Mouse (Mus musculus): ENCODE results near the gene Kdm5b. TPM values are rescaled to one million over a fixed set of nuclear protein-coding genes. Genes with fewer than 3 reads are reported as not detected.
A peak's percentile ranks its signal among the peaks of the same experiment; 100 is the strongest.
"Not testable (repeated sequence)": the region's sequence is repeated elsewhere in the genome, so short reads cannot be mapped to it uniquely, and the experiment has no call there.

Gene Kdm5b
- polyA plus RNA-seq, 1 experiment from 2014 or later = 49.9 TPM

DNA sequence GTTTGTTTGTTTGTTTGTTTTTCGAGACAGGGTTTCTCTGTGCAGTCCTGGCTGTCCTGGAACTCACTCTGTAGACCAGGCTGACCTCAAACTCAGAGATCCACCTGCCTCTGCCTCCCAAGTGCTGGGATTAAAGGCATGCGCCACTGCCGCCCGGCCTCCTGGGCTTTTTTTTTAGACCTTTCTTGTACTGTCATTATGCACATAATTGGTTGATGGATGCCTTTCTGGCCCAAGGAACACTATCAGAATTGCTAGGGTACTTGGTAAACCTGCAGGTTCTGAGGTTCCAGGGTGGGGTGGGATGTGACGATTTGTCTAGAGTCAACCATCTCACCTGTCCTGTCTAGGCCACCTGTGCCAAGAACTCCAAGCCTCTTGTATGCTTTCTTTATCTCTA, 40.8 kb upstream of the Kdm5b start:
- H3K36me3 ChIP-seq (ENCODE audit: control insufficient read depth, insufficient read depth, low read length); H3K9me3 ChIP-seq (ENCODE audit: control insufficient read depth, low read length); H3K4me1 ChIP-seq (ENCODE audit: control insufficient read depth, insufficient read depth, low read depth, low read length); H3K4me2 ChIP-seq (ENCODE audit: low read length); H3K9ac ChIP-seq (ENCODE audit: low read depth, low read length); H3K27me3 ChIP-seq (replicated peaks; ENCODE audit: control insufficient read depth, insufficient read depth, low read length); ATAC-seq; H3K4me3 ChIP-seq (ENCODE audit: low read length); H3K27ac ChIP-seq (ENCODE audit: low read depth, low read length): not testable (repeated sequence)
- WGBS = 93% methylated on average over 5 of the region's 5 CpGs

DNA sequence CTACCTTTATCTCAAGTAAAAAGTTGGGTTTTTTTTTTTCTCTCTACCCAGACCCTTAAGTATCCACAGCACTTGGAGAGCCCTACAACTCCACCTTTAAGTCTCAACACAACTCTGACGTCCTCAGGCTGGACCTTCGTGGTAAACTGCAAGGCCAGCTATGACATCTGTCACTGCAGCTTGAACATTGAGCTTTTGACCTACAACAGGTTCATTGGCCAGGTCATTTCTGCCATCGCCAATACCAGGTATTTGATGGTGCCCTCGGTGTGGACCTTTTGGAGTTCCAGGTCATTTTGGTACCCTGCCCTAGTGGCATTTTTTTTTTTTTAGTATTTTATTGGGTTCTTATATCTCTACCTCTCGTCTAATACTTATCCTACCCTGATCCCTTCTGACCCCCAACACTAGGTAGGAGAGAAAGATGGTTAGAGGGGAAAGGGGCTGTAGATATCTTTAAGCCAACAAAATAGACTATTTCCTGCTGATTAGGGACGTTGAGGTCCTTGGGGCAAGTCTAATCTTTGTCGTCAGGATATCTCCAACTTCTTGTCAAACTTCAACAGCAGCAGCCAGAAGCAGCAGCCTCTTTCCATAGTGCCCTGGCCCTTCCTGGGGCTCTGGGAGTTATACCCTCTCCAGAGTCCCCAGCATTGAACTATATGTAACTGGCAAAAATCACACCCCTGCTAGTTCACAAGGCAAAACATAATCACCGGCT, 39.8 kb upstream of the Kdm5b start:
- no peak overlapping the region for H3K4me3 ChIP-seq (ENCODE audit: low read length)
- WGBS = 88% methylated on average over 8 of the region's 8 CpGs
- peaks cover under 1% of the 10 kb centered on the region for H3K27me3 ChIP-seq (replicated peaks; ENCODE audit: control insufficient read depth, insufficient read depth, low read length)
- H3K9me3 ChIP-seq (ENCODE audit: control insufficient read depth, low read length) = no peaks in the 10 kb centered on the region
- no peak for ATAC-seq
- H3K4me1 ChIP-seq (ENCODE audit: control insufficient read depth, insufficient read depth, low read depth, low read length) = no peaks in the 10 kb centered on the region
- H3K36me3 ChIP-seq (ENCODE audit: control insufficient read depth, insufficient read depth, low read length) = no peaks in the 10 kb centered on the region
- H3K4me2 ChIP-seq (ENCODE audit: low read length) = no peak overlapping the region
- H3K9ac ChIP-seq (ENCODE audit: low read depth, low read length) = no peak overlapping the region
- H3K27ac ChIP-seq (ENCODE audit: low read depth, low read length) = no peak overlapping the region

DNA sequence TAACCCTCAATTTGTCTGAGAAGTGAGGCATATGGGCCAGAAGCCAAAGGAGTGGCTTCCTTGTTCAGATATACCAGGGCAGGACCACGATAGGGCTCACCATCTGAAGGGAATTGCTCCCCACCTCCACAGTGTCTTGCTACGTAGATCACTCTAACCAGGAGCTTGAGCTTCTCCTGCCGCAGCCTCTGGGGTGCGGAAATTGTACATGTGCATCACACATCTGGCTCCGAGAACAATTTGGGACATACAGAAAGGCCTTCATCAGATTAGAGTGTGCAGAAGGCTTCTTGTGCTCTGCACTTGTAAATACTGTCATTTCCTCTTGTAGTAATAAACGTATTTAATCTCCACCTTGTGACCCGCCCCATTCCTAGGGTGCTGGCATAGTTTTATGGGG, 38.8 kb upstream of the Kdm5b start:
- H3K4me1 ChIP-seq (ENCODE audit: control insufficient read depth, insufficient read depth, low read depth, low read length) = no peaks in the 10 kb centered on the region
- no peaks in the 10 kb centered on the region for H3K27me3 ChIP-seq (replicated peaks; ENCODE audit: control insufficient read depth, insufficient read depth, low read length)
- no peak overlapping the region for H3K4me3 ChIP-seq (ENCODE audit: low read length)
- no peaks in the 10 kb centered on the region for H3K9me3 ChIP-seq (ENCODE audit: control insufficient read depth, low read length)
- H3K36me3 ChIP-seq (ENCODE audit: control insufficient read depth, insufficient read depth, low read length) = no peaks in the 10 kb centered on the region
- 84% methylated on average over 7 of the region's 7 CpGs for WGBS
- H3K9ac ChIP-seq (ENCODE audit: low read depth, low read length) = no peak overlapping the region
- H3K27ac ChIP-seq (ENCODE audit: low read depth, low read length) = no peak overlapping the region
- ATAC-seq = no peak
- no peak overlapping the region for H3K4me2 ChIP-seq (ENCODE audit: low read length)

DNA sequence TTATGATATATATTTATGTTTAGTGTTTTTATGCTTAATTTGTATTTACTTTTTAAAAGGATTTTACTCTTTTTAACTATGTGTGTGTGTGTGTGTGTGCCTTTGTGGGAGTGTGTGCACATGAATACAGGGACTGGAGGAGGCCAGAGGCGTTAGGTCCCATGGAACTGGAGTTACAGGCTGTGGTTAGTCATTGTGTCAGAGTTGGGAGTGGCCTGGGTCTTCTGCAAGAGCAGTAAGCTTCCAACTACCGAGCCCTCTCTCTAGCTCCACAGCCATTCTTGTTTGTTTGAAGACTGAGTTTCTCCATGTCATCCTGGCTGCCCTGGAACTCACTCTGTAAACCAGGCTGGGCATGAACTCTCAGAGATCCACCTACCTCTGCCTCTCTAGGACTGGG, 37.6 kb upstream of the Kdm5b start:
- WGBS = 58% methylated on average over 2 of the region's 2 CpGs
- H3K27ac ChIP-seq (ENCODE audit: low read depth, low read length) = no peak overlapping the region

DNA sequence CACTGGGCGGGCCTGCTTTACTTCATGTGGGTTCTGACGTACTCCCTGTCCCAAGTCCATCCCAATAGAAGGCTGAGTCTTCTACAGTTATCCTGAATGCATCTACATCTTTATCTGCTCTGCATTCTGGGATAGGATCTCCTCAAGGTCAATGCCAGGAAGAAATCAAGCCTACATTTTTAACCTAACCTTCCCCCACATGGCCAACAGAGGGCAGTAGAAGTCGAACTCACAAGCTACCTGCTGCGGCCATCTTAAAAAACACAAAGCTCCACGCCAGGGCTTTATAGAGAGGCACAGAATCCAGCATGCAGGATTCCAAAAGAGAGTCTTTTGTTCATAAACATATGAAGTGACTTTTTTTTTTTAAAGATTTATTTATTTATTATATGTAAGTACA, 35.5 kb upstream of the Kdm5b start:
- Histone ChIP-seq H3K9me3 (ENCODE audit: control insufficient read depth, low read length) (no peaks in the 10 kb centered on the region), H3K4me2 (ENCODE audit: low read length) (no peak overlapping the region), H3K36me3 (ENCODE audit: control insufficient read depth, insufficient read depth, low read length) (no peaks in the 10 kb centered on the region), H3K27me3 (replicated peaks; ENCODE audit: control insufficient read depth, insufficient read depth, low read length) (no peaks in the 10 kb centered on the region), H3K27ac (ENCODE audit: low read depth, low read length) (no peak overlapping the region), H3K4me3 (ENCODE audit: low read length) (no peak overlapping the region), H3K4me1 (ENCODE audit: control insufficient read depth, insufficient read depth, low read depth, low read length) (no peaks in the 10 kb centered on the region), H3K9ac (ENCODE audit: low read depth, low read length) (no peak overlapping the region)
- 72% methylated on average over 5 of the region's 5 CpGs for WGBS
- ATAC-seq = no peak

More for the DNA sequence above, 37.6 kb upstream of the Kdm5b start:
- H3K4me1 ChIP-seq (ENCODE audit: control insufficient read depth, insufficient read depth, low read depth, low read length) = no peaks in the 10 kb centered on the region
- no peak overlapping the region for H3K4me3 ChIP-seq (ENCODE audit: low read length)
- no peak overlapping the region for H3K9ac ChIP-seq (ENCODE audit: low read depth, low read length)
- ATAC-seq = no peak
- H3K36me3 ChIP-seq (ENCODE audit: control insufficient read depth, insufficient read depth, low read length) = no peaks in the 10 kb centered on the region
- H3K4me2 ChIP-seq (ENCODE audit: low read length) = no peak overlapping the region
- H3K9me3 ChIP-seq (ENCODE audit: control insufficient read depth, low read length) = no peaks in the 10 kb centered on the region
- H3K27me3 ChIP-seq (replicated peaks; ENCODE audit: control insufficient read depth, insufficient read depth, low read length) = no peaks in the 10 kb centered on the region

DNA sequence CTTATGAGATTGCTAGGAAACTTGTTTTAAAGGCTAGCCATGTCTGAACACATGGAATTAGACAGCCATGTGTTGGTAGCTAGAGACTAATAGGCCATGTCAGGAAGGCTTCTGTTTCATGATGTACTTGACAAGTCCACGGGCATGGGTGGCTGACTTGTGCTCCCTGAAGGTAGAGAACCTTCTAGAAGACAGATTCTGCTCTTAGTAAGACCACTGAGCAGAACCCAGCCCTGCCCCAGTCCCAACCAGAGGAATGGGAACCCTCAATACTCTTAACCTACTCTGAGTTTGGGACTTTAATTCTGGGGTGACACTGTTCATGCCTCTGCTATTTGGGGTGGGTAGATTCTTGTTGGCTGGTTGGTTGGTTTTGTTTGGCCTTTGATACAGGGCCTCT, 35.0 kb upstream of the Kdm5b start:
- H3K36me3 ChIP-seq (ENCODE audit: control insufficient read depth, insufficient read depth, low read length) = no peaks in the 10 kb centered on the region
- 88% methylated on average over 1 of the region's 1 CpGs for whole genome bisulfite sequencing
- no peaks in the 10 kb centered on the region for H3K9me3 ChIP-seq (ENCODE audit: control insufficient read depth, low read length)
- no peaks in the 10 kb centered on the region for H3K4me1 ChIP-seq (ENCODE audit: control insufficient read depth, insufficient read depth, low read depth, low read length)
- H3K27me3 ChIP-seq (replicated peaks; ENCODE audit: control insufficient read depth, insufficient read depth, low read length) = no peaks in the 10 kb centered on the region
- no peak overlapping the region for H3K4me2 ChIP-seq (ENCODE audit: low read length)
- no peak overlapping the region for H3K4me3 ChIP-seq (ENCODE audit: low read length)
- no peak overlapping the region for H3K9ac ChIP-seq (ENCODE audit: low read depth, low read length)
- ATAC-seq = no peak
- H3K27ac ChIP-seq (ENCODE audit: low read depth, low read length) = no peak overlapping the region

DNA sequence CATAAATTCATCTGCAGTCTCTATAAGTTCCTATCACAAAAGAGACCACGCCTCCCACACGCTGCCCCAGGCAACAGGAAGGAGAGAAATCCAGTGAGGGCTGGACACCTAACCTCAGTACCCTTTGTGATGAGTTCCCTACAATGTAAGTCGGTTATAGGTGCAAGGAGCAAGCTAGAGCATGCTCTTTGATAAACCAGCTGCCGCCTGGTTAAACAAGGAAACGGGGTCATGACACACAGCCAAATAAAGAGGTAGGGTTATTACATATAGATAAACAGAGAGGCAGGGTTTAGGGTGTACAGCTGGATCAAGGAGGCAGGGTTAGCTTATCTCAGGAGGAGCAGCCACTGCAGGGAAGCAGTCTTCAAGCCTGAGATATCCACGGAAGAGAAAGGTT, 33.2 kb upstream of the Kdm5b start:
- Histone ChIP-seq H3K4me2 (ENCODE audit: low read length) (no peak overlapping the region), H3K4me3 (ENCODE audit: low read length) (no peak overlapping the region), H3K27me3 (replicated peaks; ENCODE audit: control insufficient read depth, insufficient read depth, low read length) (no peaks in the 10 kb centered on the region), H3K27ac (ENCODE audit: low read depth, low read length) (no peak overlapping the region), H3K9ac (ENCODE audit: low read depth, low read length) (no peak overlapping the region), H3K9me3 (ENCODE audit: control insufficient read depth, low read length) (no peaks in the 10 kb centered on the region), H3K4me1 (ENCODE audit: control insufficient read depth, insufficient read depth, low read depth, low read length) (no peaks in the 10 kb centered on the region), H3K36me3 (ENCODE audit: control insufficient read depth, insufficient read depth, low read length) (no peaks in the 10 kb centered on the region)
- ATAC-seq = no peak
- WGBS = 84% methylated on average over 6 of the region's 6 CpGs

DNA sequence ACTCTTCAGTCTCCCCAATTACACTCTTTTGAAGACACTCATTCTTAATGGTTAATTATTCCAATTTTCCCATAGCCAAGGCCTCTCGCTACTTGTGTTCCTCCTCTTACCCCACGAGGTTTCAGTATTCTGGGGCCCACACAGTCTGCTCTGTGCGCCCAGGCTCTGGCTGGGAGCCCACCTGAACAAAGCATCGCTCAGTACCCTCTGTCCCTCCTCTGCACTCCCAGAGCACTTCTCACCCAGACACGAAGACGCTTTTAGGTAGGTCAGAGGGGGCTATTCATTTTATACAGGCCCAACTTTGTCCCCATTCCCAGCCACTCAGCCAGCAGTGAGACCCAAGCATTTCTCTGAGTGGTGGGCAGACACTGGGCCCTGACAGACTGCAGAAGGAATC, 29.4 kb upstream of the Kdm5b start:
- H3K4me2 ChIP-seq (ENCODE audit: low read length) = no peak overlapping the region
- WGBS = 60% methylated on average over 6 of the region's 6 CpGs
- no peaks in the 10 kb centered on the region for H3K9me3 ChIP-seq (ENCODE audit: control insufficient read depth, low read length)
- H3K27me3 ChIP-seq (replicated peaks; ENCODE audit: control insufficient read depth, insufficient read depth, low read length) = no peaks in the 10 kb centered on the region
- H3K36me3 ChIP-seq (ENCODE audit: control insufficient read depth, insufficient read depth, low read length) = no peaks in the 10 kb centered on the region
- peak; percentile 91 for ATAC-seq
- no peak overlapping the region for H3K9ac ChIP-seq (ENCODE audit: low read depth, low read length)
- H3K4me3 ChIP-seq (ENCODE audit: low read length) = no peak overlapping the region
- no peak overlapping the region for H3K27ac ChIP-seq (ENCODE audit: low read depth, low read length)
- H3K4me1 ChIP-seq (ENCODE audit: control insufficient read depth, insufficient read depth, low read depth, low read length) = no peaks in the 10 kb centered on the region

DNA sequence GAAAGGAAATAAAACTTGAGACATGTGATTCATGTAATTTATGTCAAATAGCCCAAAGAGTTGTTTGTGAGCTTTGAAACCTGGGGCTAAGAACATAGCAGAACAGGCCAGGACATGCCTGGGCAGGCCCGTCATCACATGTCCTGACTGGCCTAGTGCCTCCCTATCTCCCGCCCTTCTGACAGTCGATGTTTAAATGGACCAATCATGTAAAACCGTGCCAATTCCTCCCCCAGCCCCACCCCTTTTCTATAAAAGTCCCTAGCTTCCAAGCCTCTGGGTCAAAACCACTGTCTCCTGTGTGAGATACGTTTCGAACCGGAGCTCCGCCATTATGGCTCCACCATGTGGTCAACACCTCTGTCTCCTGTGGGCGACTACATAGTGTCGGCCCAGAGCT, 26.3 kb upstream of the Kdm5b start:
- WGBS = 91% methylated on average over 10 of the region's 10 CpGs

DNA sequence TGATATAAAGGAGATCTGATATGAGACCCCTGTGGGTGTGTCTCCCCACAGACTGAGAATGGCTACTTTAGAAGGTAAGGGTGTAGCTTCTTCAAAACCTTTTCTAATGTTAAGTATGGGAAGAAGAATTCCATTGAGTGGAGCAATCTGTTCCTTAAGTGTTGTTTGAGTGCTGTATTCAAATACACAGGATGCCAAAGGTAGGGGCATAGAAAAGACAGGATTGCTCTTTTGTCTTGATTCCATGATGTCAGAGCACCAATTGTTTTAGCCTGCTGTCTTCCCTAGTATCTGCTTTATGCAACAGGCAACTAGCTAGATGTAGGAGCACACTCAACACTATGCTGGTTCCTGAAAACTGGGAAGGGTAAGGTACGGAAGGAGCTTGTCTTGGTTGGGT, 24.9 kb upstream of the Kdm5b start:
- Histone ChIP-seq H3K9ac (ENCODE audit: low read depth, low read length) (no peak overlapping the region), H3K27me3 (replicated peaks; ENCODE audit: control insufficient read depth, insufficient read depth, low read length) (no peaks in the 10 kb centered on the region), H3K4me3 (ENCODE audit: low read length) (no peak overlapping the region), H3K4me1 (ENCODE audit: control insufficient read depth, insufficient read depth, low read depth, low read length) (no peaks in the 10 kb centered on the region), H3K9me3 (ENCODE audit: control insufficient read depth, low read length) (no peaks in the 10 kb centered on the region), H3K36me3 (ENCODE audit: control insufficient read depth, insufficient read depth, low read length) (no peaks in the 10 kb centered on the region), H3K4me2 (ENCODE audit: low read length) (no peak overlapping the region), H3K27ac (ENCODE audit: low read depth, low read length) (no peak overlapping the region)
- ATAC-seq = no peak
- 100% methylated on average over 1 of the region's 1 CpGs for WGBS

More for the DNA sequence above, 26.3 kb upstream of the Kdm5b start:
- not testable (repeated sequence) for H3K27ac ChIP-seq (ENCODE audit: low read depth, low read length); ATAC-seq; H3K27me3 ChIP-seq (replicated peaks; ENCODE audit: control insufficient read depth, insufficient read depth, low read length); H3K4me2 ChIP-seq (ENCODE audit: low read length); H3K4me3 ChIP-seq (ENCODE audit: low read length); H3K9ac ChIP-seq (ENCODE audit: low read depth, low read length); H3K9me3 ChIP-seq (ENCODE audit: control insufficient read depth, low read length); H3K36me3 ChIP-seq (ENCODE audit: control insufficient read depth, insufficient read depth, low read length); H3K4me1 ChIP-seq (ENCODE audit: control insufficient read depth, insufficient read depth, low read depth, low read length)

Data from hindbrain, embryonic 16.5 days (tissue).